Mouse (Mus musculus) embryonic stem cell, embryonic (primary cell): ENCODE results near the gene Olfr1037.
"Not testable (repeated sequence)": the region's sequence is repeated elsewhere in the genome, so short reads cannot be mapped to it uniquely, and the experiment has no call there.

Experiments
- CTCF ChIA-PET, 4 experiments: fragments of 300-600 bp in 2 of 4; fragments of 350-600 bp in 2 of 4; sonication (Branson Sonifier 250); formaldehyde crosslinking; loops; one replicate each; lab custom pipeline; 2022; ENCODE audit warnings: inconsistent platforms in 2 of 4; lab: Charles Lee
- POLR2A ChIA-PET, 4 experiments: fragments of 300-600 bp in 2 of 4; fragments of 350-600 bp in 2 of 4; sonication (Branson Sonifier 250); formaldehyde crosslinking; loops; one replicate each; lab custom pipeline; 2022; ENCODE audit warnings: antibody characterized with exemption in 4 of 4, inconsistent platforms in 1 of 4; lab: Charles Lee

Olfr1037 gene

DNA sequence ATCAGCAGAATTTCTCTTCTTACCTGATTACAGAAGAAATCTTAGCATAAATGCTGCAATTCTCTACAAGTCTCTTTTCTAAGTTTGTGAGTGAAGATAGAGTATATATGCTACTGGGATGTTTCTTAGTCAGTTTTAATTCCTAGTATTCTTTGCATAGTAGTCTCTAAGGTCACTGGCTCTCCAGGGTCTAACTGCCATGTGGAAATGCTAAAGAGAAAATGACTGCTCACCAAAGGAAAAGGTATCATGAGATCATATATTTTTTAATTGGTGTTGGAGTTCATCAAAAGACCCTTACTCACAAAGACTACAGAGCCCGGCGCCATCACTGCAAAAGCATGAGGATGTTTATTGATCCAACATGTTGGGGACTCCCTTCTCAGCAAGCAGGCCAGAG, at the start of gene Olfr1037:
Gene Olfr1037 (minus strand): TSS at position 101 of the 400 bp plus-strand sequence.
- ChIA-PET CTCF (no interaction called here), POLR2A (no interaction called here)

- CTCF ChIA-PET = no interaction called here
- POLR2A ChIA-PET = no interaction called here
Observed at GRCm38 (mm10) chr2:86135828-86136227, 48.6 kb upstream of the Olfr1037 start, which contains the start of gene Olfr1039. Gene Olfr1039, minus strand, starts transcription at chr2:86135928.

GRCm38 (mm10) chr2:86080478-86080877, 6.7 kb downstream of the Olfr1037 start:
- POLR2A ChIA-PET, CTCF ChIA-PET: not testable (repeated sequence)

- POLR2A ChIA-PET, CTCF ChIA-PET: not testable (repeated sequence)
Observed at GRCm38 (mm10) chr2:86073692-86074091, 13.5 kb downstream of the Olfr1037 start, which contains the start of gene Olfr1036. Gene Olfr1036, plus strand, starts transcription at chr2:86073992.

- CTCF ChIA-PET = no interaction called here
- POLR2A ChIA-PET = no interaction called here
Observed at GRCm38 (mm10) chr2:86070189-86070588, 17.0 kb downstream of the Olfr1037 start.

- CTCF ChIA-PET, POLR2A ChIA-PET: not testable (repeated sequence)
Observed at GRCm38 (mm10) chr2:86063766-86064165, 23.4 kb downstream of the Olfr1037 start.

DNA sequence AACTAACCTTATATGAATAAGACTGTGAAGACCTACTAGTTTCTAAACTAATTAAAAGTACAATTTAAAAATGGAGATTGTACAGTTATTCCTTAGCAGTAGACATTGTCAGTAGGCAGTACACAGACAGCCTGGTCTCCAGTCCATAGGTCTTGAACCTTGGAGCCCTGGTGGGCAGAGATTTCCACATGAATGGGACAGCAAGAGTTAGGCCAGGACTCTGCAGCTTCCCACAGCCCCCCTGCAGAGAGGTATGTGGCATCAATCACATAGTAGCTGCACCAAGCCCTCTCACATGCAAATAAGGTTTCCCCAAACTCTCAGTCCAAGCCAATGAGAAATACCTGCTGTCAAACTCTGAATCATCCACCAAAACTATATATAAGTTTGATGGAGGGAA, 36.4 kb downstream of the Olfr1037 start:
- POLR2A ChIA-PET, CTCF ChIA-PET: not testable (repeated sequence)

DNA sequence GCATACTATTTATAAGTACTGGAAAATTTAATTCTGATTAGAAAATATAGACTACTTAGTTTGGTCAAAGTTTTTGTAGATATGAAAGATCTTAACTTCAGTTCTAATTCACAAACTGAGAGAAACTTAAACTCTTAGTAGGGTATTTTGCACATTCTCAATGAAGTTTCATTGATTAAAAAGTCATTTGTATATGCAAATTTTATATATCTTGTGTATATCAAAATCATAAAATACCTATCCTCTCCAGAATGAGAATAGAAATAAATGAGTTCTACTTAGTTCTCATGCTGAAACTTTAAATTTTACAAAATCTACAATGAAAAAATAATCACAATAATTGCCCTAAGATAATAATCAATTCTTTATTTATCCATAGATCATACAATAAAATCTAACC, 41.6 kb downstream of the Olfr1037 start, which contains the start of gene Olfr1034:
Gene Olfr1034 (plus strand): TSS at position 301 of the 400 bp plus-strand sequence.
- ChIA-PET CTCF (no interaction called here), POLR2A (no interaction called here)
